Mouse (Mus musculus) MEL (cell line): ENCODE data around the gene Sbno2. TPM values are rescaled to one million over a fixed set of nuclear protein-coding genes. Genes with fewer than 3 reads are reported as not detected.

ENCODE experiments used
- DNase-seq: peaks from one replicate; pipeline ENCODE4 v3.0.0; 2011; ENCODE audit warnings: low read depth, low spot score
- H3K27ac ChIP-seq: 2 replicates; pipeline ENCODE4 v1.5.1; 2012; ENCODE audit warnings: low read depth, mild to moderate bottlenecking, control low read depth, low read length, moderate library complexity; ENCODE audit not compliant: control insufficient read depth
- H3K27me3 ChIP-seq, 2 experiments: fragments of 150-350 bp in 1 of 2; sonication (generic) in 1 of 2; 2 replicates each; pipeline ENCODE4 v1.6.1; 2012; ENCODE audit warnings: low read length in 2 of 2, mild to moderate bottlenecking in 2 of 2, improper control_type of control experiment in 1 of 2, moderate library complexity in 1 of 2; ENCODE audit not compliant: insufficient read depth in 2 of 2, control insufficient read depth in 1 of 2
- H3K36me3 ChIP-seq, 2 experiments: 2 replicates each; pipeline ENCODE4 v1.6.1; 2012 to 2014; ENCODE audit warnings: low read length in 2 of 2, improper control_type of control experiment in 1 of 2, inconsistent platforms in 1 of 2, mild to moderate bottlenecking in 1 of 2; ENCODE audit not compliant: insufficient read depth in 2 of 2, control insufficient read depth in 1 of 2
- H3K4me1 ChIP-seq, 2 experiments: fragments of 150-350 bp in 1 of 2; sonication (generic) in 1 of 2; 2 replicates each; pipeline ENCODE4 v1.6.1; 2012; ENCODE audit warnings: low read length in 2 of 2, improper control_type of control experiment in 1 of 2, mild to moderate bottlenecking in 1 of 2; ENCODE audit not compliant: insufficient read depth in 2 of 2, control insufficient read depth in 1 of 2
- H3K4me3 ChIP-seq, 2 experiments: fragments of 150-350 bp in 1 of 2; sonication (generic) in 1 of 2; 2 replicates each; pipeline ENCODE4 v1.5.1; 2012; ENCODE audit warnings: low read depth in 2 of 2, low read length in 2 of 2, mild to moderate bottlenecking in 2 of 2, moderate library complexity in 2 of 2, control low read depth in 1 of 2, improper control_type of control experiment in 1 of 2; ENCODE audit not compliant: control insufficient read depth in 1 of 2, insufficient read depth in 1 of 2
- H3K79me2 ChIP-seq: 2 replicates; pipeline ENCODE4 v1.6.1; 2012; ENCODE audit warnings: mild to moderate bottlenecking, low read length, moderate library complexity; ENCODE audit not compliant: control insufficient read depth, poor library complexity, insufficient read depth
- H3K9ac ChIP-seq: 2 replicates; pipeline ENCODE4 v1.6.1; 2012; ENCODE audit warnings: low read depth, mild to moderate bottlenecking, control low read depth, low read length, moderate library complexity; ENCODE audit not compliant: control insufficient read depth, poor library complexity, severe bottlenecking
- H3K9me3 ChIP-seq: fragments of 150-350 bp; sonication (generic); replicated peaks from 2 replicates; pipeline ENCODE4 v1.6.1; 2012; ENCODE audit warnings: mild to moderate bottlenecking, low read length, improper control_type of control experiment, moderate library complexity; ENCODE audit not compliant: insufficient read depth
- BHLHE40 ChIP-seq: IDR thresholded peaks from 2 replicates; pipeline ENCODE4 v1.6.1; 2012; ENCODE audit warnings: low read depth, mild to moderate bottlenecking, inconsistent platforms, low read length, improper control_type of control experiment, borderline replicate concordance
- CHD1 ChIP-seq: IDR thresholded peaks from 2 replicates; pipeline ENCODE4 v1.6.1; 2012; ENCODE audit warnings: low read depth, mild to moderate bottlenecking, inconsistent platforms, low read length, improper control_type of control experiment
- CHD2 ChIP-seq: IDR thresholded peaks from 2 replicates; pipeline ENCODE4 v1.6.1; 2011; ENCODE audit warnings: low read length, improper control_type of control experiment
- CTCF ChIP-seq, 3 experiments: IDR thresholded peaks in 2 of 3; conservative IDR thresholded peaks in 1 of 3; 2 replicates each; pipeline ENCODE4 v1.5.1; 2011 to 2012; ENCODE audit warnings: low read length in 3 of 3, low read depth in 2 of 3, mild to moderate bottlenecking in 2 of 3, improper control_type of control experiment in 1 of 3, inconsistent platforms in 1 of 3, mixed read lengths in 1 of 3, moderate library complexity in 1 of 3; ENCODE audit not compliant: control insufficient read depth in 1 of 3, insufficient read depth in 1 of 3, poor library complexity in 1 of 3, severe bottlenecking in 1 of 3
- ELF1 ChIP-seq: IDR thresholded peaks from 2 replicates; pipeline ENCODE4 v1.6.1; 2014; ENCODE audit warnings: low read depth, mild to moderate bottlenecking, inconsistent platforms, low read length, improper control_type of control experiment, moderate library complexity
- ETS1 ChIP-seq: IDR thresholded peaks from 2 replicates; pipeline ENCODE4 v1.6.1; 2012; ENCODE audit warnings: low read depth, mild to moderate bottlenecking, inconsistent platforms, low read length, improper control_type of control experiment, moderate library complexity
- GABPA ChIP-seq: IDR thresholded peaks from 2 replicates; pipeline ENCODE4 v1.6.1; 2012; ENCODE audit warnings: low read depth, mild to moderate bottlenecking, inconsistent platforms, low read length, improper control_type of control experiment, moderate library complexity
- GATA1 ChIP-seq: IDR thresholded peaks from 2 replicates; pipeline ENCODE4 v1.6.1; 2011; ENCODE audit warnings: low read depth, low read length, improper control_type of control experiment
- HCFC1 ChIP-seq: IDR thresholded peaks from 2 replicates; pipeline ENCODE4 v1.6.1; 2012; ENCODE audit warnings: low read depth, mild to moderate bottlenecking, inconsistent platforms, low read length, improper control_type of control experiment, moderate library complexity
- KAT2A ChIP-seq: conservative IDR thresholded peaks from 2 replicates; pipeline ENCODE4 v1.6.1; 2012; ENCODE audit warnings: low read depth, low read length, improper control_type of control experiment, inconsistent platforms
- MAFK ChIP-seq: IDR thresholded peaks from 2 replicates; pipeline ENCODE4 v1.6.1; 2011; ENCODE audit warnings: low read depth, mild to moderate bottlenecking, low read length, improper control_type of control experiment, borderline replicate concordance
- MAX ChIP-seq: IDR thresholded peaks from 2 replicates; pipeline ENCODE4 v1.6.1; 2011; ENCODE audit warnings: low read length, improper control_type of control experiment
- MAZ ChIP-seq: IDR thresholded peaks from 2 replicates; pipeline ENCODE4 v1.6.1; 2012; ENCODE audit warnings: low read depth, mild to moderate bottlenecking, inconsistent platforms, low read length, improper control_type of control experiment
- MEF2A ChIP-seq: IDR thresholded peaks from 2 replicates; pipeline ENCODE4 v1.6.1; 2014; ENCODE audit warnings: low read depth, mild to moderate bottlenecking, inconsistent platforms, low read length, improper control_type of control experiment; ENCODE audit not compliant: poor library complexity, insufficient replicate concordance, severe bottlenecking; ENCODE audit errors: extremely low read depth
- MXI1 ChIP-seq: IDR thresholded peaks from 2 replicates; pipeline ENCODE4 v1.6.1; 2011; ENCODE audit warnings: mild to moderate bottlenecking, low read depth, low read length, improper control_type of control experiment
- NELFE ChIP-seq: IDR thresholded peaks from 2 replicates; pipeline ENCODE4 v1.6.1; 2011; ENCODE audit warnings: low read depth, low read length, improper control_type of control experiment
- NRF1 ChIP-seq: IDR thresholded peaks from 2 replicates; pipeline ENCODE4 v1.6.1; 2014; ENCODE audit warnings: low read depth, mild to moderate bottlenecking, inconsistent platforms, low read length, improper control_type of control experiment, moderate library complexity; ENCODE audit not compliant: poor library complexity, insufficient read depth, severe bottlenecking
- POLR2A ChIP-seq, 2 experiments: IDR thresholded peaks; 2 replicates each; pipeline ENCODE4 v1.6.1; 2011 to 2012; ENCODE audit warnings: low read length in 2 of 2, mild to moderate bottlenecking in 2 of 2, control low read depth in 1 of 2, improper control_type of control experiment in 1 of 2, low read depth in 1 of 2, moderate library complexity in 1 of 2; ENCODE audit not compliant: control insufficient read depth in 1 of 2, insufficient read depth in 1 of 2, poor library complexity in 1 of 2
- POLR2AphosphoS5 ChIP-seq: IDR thresholded peaks from 2 replicates; pipeline ENCODE4 v1.6.1; 2012; ENCODE audit warnings: low read depth, borderline replicate concordance, mild to moderate bottlenecking, inconsistent platforms, low read length, moderate library complexity, mixed read lengths
- RCOR1 ChIP-seq: IDR thresholded peaks from 2 replicates; pipeline ENCODE4 v1.6.1; 2012; ENCODE audit warnings: low read depth, mild to moderate bottlenecking, inconsistent platforms, low read length, improper control_type of control experiment
- SIN3A ChIP-seq: IDR thresholded peaks from 2 replicates; pipeline ENCODE4 v1.6.1; 2012; ENCODE audit warnings: low read length, improper control_type of control experiment, inconsistent platforms
- TBP ChIP-seq: IDR thresholded peaks from 2 replicates; pipeline ENCODE4 v1.8.0; 2011; ENCODE audit warnings: low read depth, low read length, improper control_type of control experiment
- ZKSCAN1 ChIP-seq: IDR thresholded peaks from 2 replicates; pipeline ENCODE4 v1.6.1; 2012; ENCODE audit warnings: low read depth, mild to moderate bottlenecking, inconsistent platforms, low read length, improper control_type of control experiment, moderate library complexity
- ZNF384 ChIP-seq: IDR thresholded peaks from 2 replicates; pipeline ENCODE4 v1.6.1; 2012; ENCODE audit warnings: low read depth, mild to moderate bottlenecking, inconsistent platforms, low read length, improper control_type of control experiment
- polyA plus RNA-seq, 2 experiments: library from polyadenylated mRNA; stranded (reverse) in 1 of 2; unstranded in 1 of 2; fragments of >175 nt in 1 of 2; fragments of >200 nt in 1 of 2; gene quantifications; 2 replicates each; pipeline versions ENCODE4 v1.2.1 to v1.2.4; 2012; ENCODE audit warnings: low replicate concordance in 2 of 2, low read depth in 1 of 2; ENCODE audit not compliant: insufficient read length in 2 of 2, insufficient read depth in 1 of 2, missing spikeins in 1 of 2
- total RNA-seq: library from RNA; depleted of rRNA; stranded (reverse); fragments of 300-350 nt; gene quantifications from 2 replicates; pipeline ENCODE4 v1.2.3, GENCODE M21; 2012

The Sbno2 gene
- total and polyA plus RNA-seq, 3 experiments = 15.8 to 29.0 TPM; not detected in 1

- no peak for TF ChIP-seq POLR2AphosphoS5
- TF ChIP-seq BHLHE40 = no peak
- no peak for TF ChIP-seq POLR2A (IDR thresholded peaks at IDR 0.05; ENCODE audit: control insufficient read depth in 1 of 2, insufficient read depth in 1 of 2, low read depth in 1 of 2, low read length in 2 of 2, poor library complexity in 1 of 2)
- TF ChIP-seq GABPA = no peak
- no peak for TF ChIP-seq MAX
- TF ChIP-seq ELF1 = no peak
- TF ChIP-seq SIN3A = no peak
- no peak for TF ChIP-seq MXI1
- Histone ChIP-seq H3K79me2 (peaks cover 80% of the 10 kb centered on the region), H3K9ac (no peak overlapping the region), H3K9me3 (no peaks in the 10 kb centered on the region), H3K4me1 (peaks cover 0 to 11% of the 10 kb centered on the region in 2 experiments; a peak in 2 of 4 replicates), H3K4me3 (no peak overlapping the region), H3K27ac (no peak overlapping the region), H3K27me3 (no peaks in the 10 kb centered on the region), H3K36me3 (peaks cover 2 to 13% of the 10 kb centered on the region in 2 experiments; a peak in 3 of 4 replicates)
- DNase-seq = no peak
Measured at GRCm38 (mm10) chr10:80121639-80122038, 16.3 kb upstream of the Sbno2 start.

- no peak for DNase-seq
- no peaks in the 10 kb centered on the region for H3K9me3 ChIP-seq
- no peak; a peak in 1 of 4 replicates for TF ChIP-seq POLR2A (IDR thresholded peaks at IDR 0.05; ENCODE audit: control insufficient read depth in 1 of 2, insufficient read depth in 1 of 2, low read depth in 1 of 2, low read length in 2 of 2, poor library complexity in 1 of 2)
- TF ChIP-seq MEF2A = no peak
- TF ChIP-seq ZKSCAN1 = no peak
- TF ChIP-seq CTCF (IDR thresholded peaks at IDR 0.05 in 2 of 3, conservative IDR thresholded peaks at IDR 0.05 in 1 of 3; ENCODE audit: control insufficient read depth in 1 of 3, insufficient read depth in 1 of 3, low read depth in 2 of 3, low read length in 3 of 3, poor library complexity in 1 of 3, severe bottlenecking in 1 of 3) = no peak
- no peak for TF ChIP-seq CHD2
- no peak for TF ChIP-seq KAT2A
- TF ChIP-seq ETS1 = no peak
- no peak for TF ChIP-seq HCFC1
- no peak for TF ChIP-seq CHD1
- no peak for TF ChIP-seq GATA1
- no peak for TF ChIP-seq NELFE
- TF ChIP-seq ELF1 = no peak
- TF ChIP-seq MAZ = no peak
- no peak for TF ChIP-seq NRF1
- TF ChIP-seq ZNF384 = no peak
- TF ChIP-seq RCOR1 = no peak
- TF ChIP-seq MAFK = no peak
- TF ChIP-seq TBP = no peak
- H3K79me2 ChIP-seq = peaks cover 90% of the 10 kb centered on the region
- H3K4me1 ChIP-seq = peaks cover 0 to 11% of the 10 kb centered on the region in 2 experiments; a peak in 2 of 4 replicates
- H3K27me3 ChIP-seq = no peaks in the 10 kb centered on the region
- no peak overlapping the region for H3K9ac ChIP-seq
- H3K36me3 ChIP-seq = peaks cover 2 to 13% of the 10 kb centered on the region in 2 experiments; a peak in 3 of 4 replicates
- H3K4me3 ChIP-seq = no peak overlapping the region
- no peak overlapping the region for H3K27ac ChIP-seq
Measured at GRCm38 (mm10) chr10:80120146-80120545, 14.8 kb upstream of the Sbno2 start.
